Mouse (Mus musculus) lung, postnatal 0 days (tissue): Measurements from ENCODE around the gene Spo11. TPM values are rescaled to one million over a fixed set of nuclear protein-coding genes. Genes with fewer than 3 reads are reported as not detected.

Source experiments
- ATAC-seq: fragments of 200-750 bp; cut with Nextera tagmentation; 2 replicates; pipeline ENCODE4 v1.8.0; 2017; ENCODE audit warnings: moderate library complexity
- DNase-seq: peaks from one replicate; pipeline ENCODE4 v3.0.0-alpha.2; 2016; ENCODE audit warnings: low spot score
- H3K27ac ChIP-seq: fragments of 300-500 bp; sonication (generic); 2 replicates; pipeline ENCODE4 v1.5.1; 2014; ENCODE audit warnings: antibody characterized with exemption, mild to moderate bottlenecking, low read length, mixed read lengths
- H3K27me3 ChIP-seq: fragments of 300-500 bp; sonication (generic); replicated peaks from 2 replicates; pipeline ENCODE4 v1.6.1; 2014; ENCODE audit warnings: low read length, mixed read lengths; ENCODE audit not compliant: insufficient read depth
- H3K36me3 ChIP-seq: fragments of 300-500 bp; sonication (generic); 2 replicates; pipeline ENCODE4 v1.6.1; 2014; ENCODE audit warnings: low read length, mixed read lengths; ENCODE audit not compliant: insufficient read depth
- H3K4me1 ChIP-seq: fragments of 300-500 bp; sonication (generic); 2 replicates; pipeline ENCODE4 v1.6.1; 2014; ENCODE audit warnings: antibody characterized with exemption, low read depth, low read length, mixed read lengths; ENCODE audit not compliant: insufficient read depth
- H3K4me2 ChIP-seq: fragments of 300-500 bp; sonication (generic); replicated peaks from 2 replicates; pipeline ENCODE4 v1.6.1; 2014; ENCODE audit warnings: low read depth, mild to moderate bottlenecking, low read length, moderate library complexity, mixed read lengths
- H3K4me3 ChIP-seq: fragments of 300-500 bp; sonication (generic); 2 replicates; pipeline ENCODE4 v1.5.1; 2014; ENCODE audit warnings: low read depth, low read length
- H3K9ac ChIP-seq: fragments of 300-500 bp; sonication (generic); replicated peaks from 2 replicates; pipeline ENCODE4 v1.6.1; 2014; ENCODE audit warnings: low read depth, mild to moderate bottlenecking
- H3K9me3 ChIP-seq: fragments of 300-500 bp; sonication (generic); 2 replicates; pipeline ENCODE4 v1.6.1; 2016; ENCODE audit warnings: low read length, mixed read lengths
- CTCF ChIP-seq: IDR thresholded peaks from 2 replicates; pipeline ENCODE4 v1.5.1; 2016; ENCODE audit warnings: antibody characterized with exemption, mild to moderate bottlenecking
- EP300 ChIP-seq: IDR thresholded peaks from 2 replicates; pipeline ENCODE4 v1.6.1; 2016; ENCODE audit warnings: antibody characterized with exemption, mild to moderate bottlenecking, control low read depth
- WGBS: fragments of 180-500 bp; shearing (Covaris S2); extraction: QIAGEN DNeasy Blood & Tissue Kit; methylation state at CpG from one replicate; pipeline ENCODE4 v1.1.7; 2014; 5-methylcytosine and 5-hydroxymethylcytosine counted together
- polyA plus RNA-seq: library from polyadenylated mRNA; unstranded; fragments of >200 nt; fragmentation: Nextera tagmentation; extraction: Ambion mirVana; gene quantifications from 2 replicates; pipeline ENCODE4 v1.2.1, GENCODE M21; 2015

The Spo11 gene
- polyA plus RNA-seq, 1 experiment from 2014 or later: not detected

DNA sequence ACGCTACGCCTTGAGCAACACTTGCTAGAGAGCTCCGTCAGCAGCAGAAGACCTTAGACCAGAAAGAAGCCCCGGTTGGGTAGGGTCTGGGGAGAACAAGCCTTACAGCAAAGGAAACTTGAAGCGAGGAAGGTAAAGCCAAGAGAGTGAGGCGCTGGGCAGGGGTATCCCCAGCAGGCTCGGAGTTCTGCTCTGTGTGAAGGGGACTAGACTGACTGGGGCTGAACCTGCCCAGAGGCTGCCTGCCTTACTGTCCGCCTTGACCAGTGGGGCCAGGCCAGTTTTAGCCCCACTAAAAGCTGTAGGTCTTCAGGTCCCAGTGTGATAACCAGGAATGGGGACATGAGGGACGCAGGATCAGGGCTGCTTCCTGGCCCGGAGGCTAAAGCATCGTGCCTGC lies 42.9 kb downstream of the Spo11 start, which contains the start of gene Rbm38:
TSS of gene Rbm38 (plus strand) at position 69 of the 400 bp plus-strand sequence.
- no peak within 1 kb of the TSS for H3K27ac ChIP-seq
- peak within 1 kb of the TSS; percentile 94 for H3K4me2 ChIP-seq
- peaks cover 17% of the 10 kb centered on the region; the same call in 1 of the 2 replicates for H3K4me1 ChIP-seq
- TF ChIP-seq EP300: no peak
- TF ChIP-seq CTCF: no peak
- no peaks in the 10 kb centered on the region for H3K36me3 ChIP-seq
- H3K4me3 ChIP-seq: peak within 1 kb of the TSS; percentile 77
- H3K9ac ChIP-seq: no peak within 1 kb of the TSS
- no peaks in the 10 kb centered on the region for H3K9me3 ChIP-seq
- ATAC-seq (no peak), DNase-seq (no peak)
- no peaks in the 10 kb centered on the region for H3K27me3 ChIP-seq
- 39% methylated on average over 11 of the region's 11 CpGs for whole genome bisulfite sequencing

DNA sequence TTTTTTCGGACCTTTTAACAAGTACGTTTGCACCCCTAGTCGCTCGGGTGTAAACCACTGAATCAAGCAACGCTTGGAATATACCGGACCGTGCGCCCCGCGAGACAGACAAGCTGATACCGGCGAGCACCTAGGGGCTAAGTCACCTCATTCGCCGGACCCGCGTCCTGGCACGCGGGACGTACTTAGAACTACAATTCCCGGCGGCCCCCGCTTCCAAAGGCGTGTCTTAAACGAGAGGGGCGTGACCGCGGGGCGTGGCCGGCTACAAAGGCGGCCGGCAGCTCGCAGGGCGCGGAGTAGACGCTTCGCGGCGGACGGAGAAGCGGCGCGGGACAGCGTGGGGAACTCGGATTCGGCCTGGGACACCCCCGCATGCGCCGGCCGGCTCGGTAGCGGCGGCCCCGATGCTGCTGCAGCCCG lies 44.1 kb downstream of the Spo11 start:
- H3K4me1 ChIP-seq: peaks cover 18% of the 10 kb centered on the region
- peak overlapping the region; percentile 34 for H3K9ac ChIP-seq
- peak overlapping the region; percentile 94 for H3K4me2 ChIP-seq
- no peaks in the 10 kb centered on the region for H3K27me3 ChIP-seq
- DNase-seq (peak; percentile 93), ATAC-seq (peak; percentile 83)
- peak overlapping the region; percentile 77 for H3K4me3 ChIP-seq
- whole genome bisulfite sequencing: 1% methylated on average over 40 of the region's 54 CpGs
- no peaks in the 10 kb centered on the region for H3K9me3 ChIP-seq
- H3K36me3 ChIP-seq: no peaks in the 10 kb centered on the region
- TF ChIP-seq EP300 (no peak), CTCF (no peak)
- H3K27ac ChIP-seq: no peak overlapping the region

DNA sequence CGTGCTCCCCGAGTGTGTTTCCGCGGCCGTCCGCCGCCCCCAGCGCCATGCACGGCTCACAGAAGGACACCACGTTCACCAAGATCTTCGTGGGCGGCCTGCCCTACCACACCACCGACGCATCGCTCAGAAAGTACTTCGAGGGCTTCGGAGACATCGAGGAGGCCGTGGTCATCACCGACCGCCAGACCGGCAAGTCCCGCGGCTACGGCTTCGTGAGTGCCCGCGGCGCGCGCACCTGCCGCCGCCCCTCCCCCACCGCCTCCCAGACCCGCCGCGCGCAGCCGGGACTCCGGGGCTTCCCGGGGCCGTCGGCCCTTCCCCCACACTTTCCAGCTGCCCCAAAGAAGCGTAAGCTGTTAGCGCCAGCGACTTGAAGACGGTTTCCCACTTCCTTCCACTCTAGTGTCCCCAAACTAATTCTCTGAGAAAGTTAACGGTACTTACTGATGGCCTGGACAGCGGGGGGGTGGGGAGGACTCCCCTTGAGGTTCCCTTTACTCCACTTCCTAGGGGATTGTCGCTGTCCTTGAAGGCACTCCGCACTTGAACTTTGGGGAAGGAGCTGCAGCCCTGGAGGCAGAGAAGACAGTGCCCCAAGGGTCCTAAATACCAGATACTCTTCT lies 44.7 kb downstream of the Spo11 start:
- H3K4me2 ChIP-seq: peak overlapping the region; percentile 94
- no peaks in the 10 kb centered on the region for H3K36me3 ChIP-seq
- H3K9ac ChIP-seq: peak overlapping the region; percentile 34
- DNase-seq (peak; percentile 38), ATAC-seq (peak; percentile 25)
- peaks cover 24% of the 10 kb centered on the region for H3K4me1 ChIP-seq
- 2% methylated on average over 17 of the region's 51 CpGs for WGBS
- H3K4me3 ChIP-seq: peak overlapping the region; percentile 77
- no peaks in the 10 kb centered on the region for H3K27me3 ChIP-seq
- H3K9me3 ChIP-seq: no peaks in the 10 kb centered on the region
- no peak overlapping the region for H3K27ac ChIP-seq
- TF ChIP-seq CTCF: no peak
- TF ChIP-seq EP300: no peak

DNA sequence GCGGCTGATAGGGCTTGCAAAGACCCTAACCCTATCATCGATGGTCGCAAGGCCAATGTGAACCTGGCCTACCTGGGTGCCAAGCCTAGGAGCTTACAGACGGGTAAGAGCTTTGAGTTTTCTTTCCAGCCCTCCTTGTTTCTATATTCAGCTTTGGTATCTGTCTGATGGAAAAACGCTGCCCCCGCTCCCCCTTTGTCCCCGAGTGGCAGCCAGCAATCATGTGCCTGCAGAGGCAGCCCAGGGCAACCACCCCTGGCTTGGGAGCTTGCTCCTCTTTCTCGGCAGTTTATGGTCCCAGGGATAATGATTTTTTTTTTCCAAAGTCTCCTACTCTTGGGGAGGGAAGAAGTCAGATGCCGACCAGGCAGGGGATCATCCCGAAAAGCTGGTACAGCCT lies 45.3 kb downstream of the Spo11 start:
- Histone ChIP-seq H3K27me3 (no peaks in the 10 kb centered on the region), H3K36me3 (no peaks in the 10 kb centered on the region), H3K4me2 (peak overlapping the region; percentile 94), H3K9ac (no peak overlapping the region), H3K27ac (no peak overlapping the region), H3K4me1 (peaks cover 26% of the 10 kb centered on the region), H3K4me3 (peak overlapping the region; percentile 77), H3K9me3 (no peaks in the 10 kb centered on the region)
- TF ChIP-seq CTCF: no peak
- no peak for TF ChIP-seq EP300
- WGBS: 50% methylated on average over 10 of the region's 10 CpGs
- DNase-seq (no peak), ATAC-seq (no peak)

DNA sequence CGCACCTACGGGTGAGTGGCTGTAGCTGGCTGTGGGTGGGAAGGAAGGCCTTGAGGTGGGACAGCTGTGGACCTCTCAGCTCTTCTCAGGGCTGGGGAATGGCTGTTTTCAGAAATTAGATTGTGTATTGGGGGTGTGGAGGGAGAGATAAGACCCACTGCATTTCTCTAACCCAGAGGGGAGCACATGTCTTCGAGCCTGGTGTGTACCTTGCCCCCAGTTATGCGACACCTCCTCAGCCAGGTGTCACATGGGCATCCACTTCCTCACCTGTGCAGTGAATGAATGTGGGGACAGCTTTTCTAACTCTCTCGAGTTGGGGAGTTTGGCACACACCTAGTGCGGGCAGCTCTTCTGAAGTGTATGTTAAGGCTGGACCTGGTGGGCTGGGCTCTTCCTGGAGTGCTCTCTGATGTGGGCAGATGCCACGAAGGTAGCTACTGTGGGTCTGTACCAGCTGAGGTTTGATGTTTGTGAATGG lies 45.9 kb downstream of the Spo11 start:
- no peak for ATAC-seq
- peaks cover 27% of the 10 kb centered on the region for H3K4me1 ChIP-seq
- no peaks in the 10 kb centered on the region for H3K27me3 ChIP-seq
- no peak overlapping the region for H3K27ac ChIP-seq
- no peak for TF ChIP-seq EP300
- no peak for TF ChIP-seq CTCF
- 56% methylated on average over 7 of the region's 7 CpGs for WGBS
- H3K4me2 ChIP-seq: peak overlapping the region; percentile 94
- no peak for DNase-seq
- H3K9ac ChIP-seq: no peak overlapping the region
- H3K36me3 ChIP-seq: no peaks in the 10 kb centered on the region
- no peaks in the 10 kb centered on the region for H3K9me3 ChIP-seq
- H3K4me3 ChIP-seq: no peak overlapping the region; the same call in 1 of the 2 replicates

DNA sequence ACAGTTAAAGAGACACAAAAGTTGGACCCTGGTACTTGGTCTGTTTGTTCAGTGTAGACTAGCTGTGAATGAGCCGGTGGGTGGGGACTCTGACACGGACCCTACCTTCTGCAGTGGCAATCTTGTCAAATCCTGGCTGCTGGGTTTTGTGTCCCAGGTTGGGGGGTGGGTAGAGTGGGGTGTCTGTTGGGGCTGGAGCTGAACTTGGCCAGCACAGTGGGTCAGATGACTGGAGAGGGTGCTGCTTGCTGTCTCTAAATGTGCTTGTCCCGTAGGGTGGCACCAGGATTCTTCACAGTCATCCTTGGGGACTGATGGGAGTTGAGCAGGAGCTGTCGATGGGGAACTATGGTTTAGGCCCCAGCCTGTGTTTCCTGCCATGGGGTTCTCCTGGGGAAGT lies 46.5 kb downstream of the Spo11 start:
- TF ChIP-seq EP300 (no peak), CTCF (no peak)
- H3K9me3 ChIP-seq: no peaks in the 10 kb centered on the region
- ATAC-seq (no peak), DNase-seq (no peak)
- H3K36me3 ChIP-seq: no peaks in the 10 kb centered on the region
- no peak overlapping the region for H3K27ac ChIP-seq
- H3K4me3 ChIP-seq: no peak overlapping the region
- 65% methylated on average over 4 of the region's 4 CpGs for WGBS
- no peaks in the 10 kb centered on the region for H3K27me3 ChIP-seq
- no peak overlapping the region for H3K9ac ChIP-seq
- no peak overlapping the region for H3K4me2 ChIP-seq
- peaks cover 29% of the 10 kb centered on the region for H3K4me1 ChIP-seq
